18 mouse cellular contexts compared by ENCODE assay signal in the genomic region with DNA sequence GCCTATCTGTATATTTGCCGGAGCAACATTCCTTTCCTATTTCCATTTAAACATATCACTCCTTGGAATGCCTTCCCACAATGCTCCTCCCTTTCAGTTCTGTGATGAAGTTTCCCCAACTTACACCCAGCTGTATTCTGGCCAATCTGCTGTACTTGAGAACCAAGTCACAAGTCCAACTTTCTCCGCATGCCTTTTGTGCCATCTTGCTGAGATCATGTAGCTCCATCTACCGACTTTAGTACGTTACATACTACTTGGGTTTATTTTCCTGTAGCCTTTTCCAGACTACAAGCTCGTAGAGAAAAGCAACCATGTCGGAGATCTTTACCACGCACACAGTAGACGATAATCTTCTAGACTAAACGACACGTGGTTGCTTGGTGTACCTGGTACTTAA. TPM values are rescaled to one million over a fixed set of nuclear protein-coding genes. Genes with fewer than 3 reads are reported as not detected.
DNase-seq lines count a peak whose midpoint lies in the region; ATAC-seq and TF ChIP-seq lines count a peak whose summit lies in the region.
"Had no signal": no experiment of that assay in that cellular context is flagged by ENCODE, and none has a peak within 500 bp of the region (broad histone marks: within the 10 kb centered on the region; RNA-seq: fewer than 3 reads in every experiment).

No protein-coding gene starts in this region.

- TF ChIP-seq EP300 in lung, postnatal 0 days (IDR thresholded peaks at IDR 0.05), result no peak

- H3K4me3 ChIP-seq in lung, postnatal 0 days (ENCODE audit: low read depth, low read length), result no peak overlapping the region
- H3K4me3 ChIP-seq in myocyte, result no peak overlapping the region
- H3K4me3 ChIP-seq: megakaryocyte, embryonic 14.5 days; neural tube, embryonic 15.5 days had no signal

- no peak overlapping the region for H3ac ChIP-seq in myocyte (ENCODE audit: control insufficient read depth, insufficient read length)

- WGBS in lung, postnatal 0 days, result 77% methylated on average over 10 of the region's 10 CpGs

- ATAC-seq in lung, postnatal 0 days, result no peak

- no peaks in the 10 kb centered on the region for H3K9me3 ChIP-seq in lung, postnatal 0 days (ENCODE audit: low read length)
- H3K9me3 ChIP-seq: megakaryocyte, embryonic 14.5 days; neural tube, embryonic 15.5 days had no signal

- H3K27ac ChIP-seq in lung, postnatal 0 days (ENCODE audit: low read length), result no peak overlapping the region
- H3K27ac ChIP-seq: neural tube, embryonic 15.5 days had no signal

- H3K36me3 ChIP-seq in lung, postnatal 0 days (ENCODE audit: insufficient read depth, low read length), result peaks cover 7% of the 10 kb centered on the region; the same call in 1 of the 2 replicates
- H3K36me3 ChIP-seq in myocyte (ENCODE audit: control insufficient read depth, insufficient read depth), result peaks cover 41% of the 10 kb centered on the region

- intact Hi-C loops in gastrocnemius, postnatal 36 days (cut with DNase I), result no loop called here

- H3K79me2 ChIP-seq in myocyte (ENCODE audit: control insufficient read depth, insufficient read depth), result no peaks in the 10 kb centered on the region

- TF ChIP-seq CTCF in lung, postnatal 0 days (IDR thresholded peaks at IDR 0.05), result peak; percentile 48

- H3K4me2 ChIP-seq in lung, postnatal 0 days (replicated peaks; ENCODE audit: low read depth, low read length), result no peak overlapping the region
- H3K4me2 ChIP-seq in myocyte (ENCODE audit: low read depth), result no peak overlapping the region
- H3K4me2 ChIP-seq: neural tube, embryonic 15.5 days had no signal

- H3K4me1 ChIP-seq in lung, postnatal 0 days (ENCODE audit: insufficient read depth, low read depth, low read length), result no peaks in the 10 kb centered on the region
- H3K4me1 ChIP-seq: neural tube, embryonic 15.5 days had no signal

- no peak for TF ChIP-seq POLR2A in myocyte (IDR thresholded peaks at IDR 0.05; ENCODE audit: insufficient read length, low read depth)

- peak; percentile 18 for DNase-seq in gastrocnemius, adult 18-20 months (ENCODE audit: low spot score)
- no peak for DNase-seq in gastrocnemius, postnatal 36 days
- peak; percentile 27 for DNase-seq in kidney, adult 9 months
- DNase-seq in kidney, postnatal 10 days, result no peak
- DNase-seq in lung, postnatal 0 days (ENCODE audit: low spot score), result peak; percentile 54
- DNase-seq in lung, postnatal 10 days, result no peak
- no peak for DNase-seq in ovary, postnatal 14 days (ENCODE audit: low spot score)
- DNase-seq: adrenal gland, adult 8-10 months; B cell, adult 2 months; cerebellum, adult 8-10 months; heart, postnatal 36 days; layer of hippocampus, postnatal 36 days; lung, adult 18-20 months; retina, postnatal 1 day had no signal

- no peak overlapping the region for H3K9ac ChIP-seq in lung, postnatal 0 days (replicated peaks; ENCODE audit: low read depth)
- H3K9ac ChIP-seq: neural tube, embryonic 15.5 days had no signal

- H3K27me3 ChIP-seq in lung, postnatal 0 days (replicated peaks; ENCODE audit: insufficient read depth, low read length), result no peaks in the 10 kb centered on the region
- H3K27me3 ChIP-seq in myocyte (ENCODE audit: control insufficient read depth, insufficient read depth, insufficient read length), result no peaks in the 10 kb centered on the region
- H3K27me3 ChIP-seq: megakaryocyte, embryonic 14.5 days; neural tube, embryonic 15.5 days had no signal

TF ChIP-seq in myocyte, 11 proteins besides CTCF, POLR2A, EP300 and RAD21:
- TF ChIP-seq POLR2AphosphoS2 (IDR thresholded peaks at IDR 0.05; ENCODE audit: insufficient read length, low read depth) (peak; percentile 32), MYOG (IDR thresholded peaks at IDR 0.05; ENCODE audit: control insufficient read depth in 1 of 3, insufficient read depth in 1 of 3, insufficient read length in 2 of 3, low read depth in 2 of 3) (no peak)

RNA-seq across cellular contexts. Expression of a gene that starts 28.6 kb away (rescaled TPM):
- total RNA-seq in gastrocnemius, adult 18-20 months (2021), result 10 to 100 TPM; 45.9 to 46.2 TPM
- total RNA-seq in gastrocnemius, postnatal 36 days (2021), result 10 to 100 TPM; 45.1 to 47.3 TPM
- polyA plus RNA-seq in lung, postnatal 0 days (2015; fragmentation: Nextera tagmentation; extraction: Ambion mirVana), result 16.7 and 17.6 TPM in 2 replicates
- 41.4 TPM for polyA plus RNA-seq in myocyte (2012; fragmentation: generic; extraction: Trizol)

RNA-seq across cellular contexts. Expression of a gene that starts 38.5 kb away (rescaled TPM):
- total RNA-seq in gastrocnemius, adult 18-20 months (2021), result under 1 TPM in 1 of 2 experiments, not detected in 1; 0.19 TPM
- total RNA-seq in gastrocnemius, postnatal 36 days (2021), result under 1 TPM; 0.15 to 0.22 TPM
- 0.14 and 0.25 TPM in 2 replicates for polyA plus RNA-seq in lung, postnatal 0 days (2015; fragmentation: Nextera tagmentation; extraction: Ambion mirVana)
- 27.1 TPM for polyA plus RNA-seq in myocyte (2012; fragmentation: generic; extraction: Trizol)
- total RNA-seq: granulocyte monocyte progenitor cell, adult 5-6 weeks had no signal

RNA-seq across cellular contexts. Expression of a gene that starts 41.4 kb away (rescaled TPM):
- total RNA-seq in gastrocnemius, adult 18-20 months (2021), result 10 to 100 TPM; 16.4 to 18.1 TPM
- 10 to 100 TPM; 15.7 to 17.7 TPM for total RNA-seq in gastrocnemius, postnatal 36 days (2021)
- polyA plus RNA-seq in lung, postnatal 0 days (2015; fragmentation: Nextera tagmentation; extraction: Ambion mirVana), result 54.9 and 59.9 TPM in 2 replicates
- polyA plus RNA-seq in myocyte (2012; fragmentation: generic; extraction: Trizol), result 124 TPM

RNA-seq across cellular contexts. Expression of a gene that starts 56.2 kb away (rescaled TPM):
- 1 to 10 TPM; 7.5 to 9.4 TPM for total RNA-seq in gastrocnemius, adult 18-20 months (2021)
- total RNA-seq in gastrocnemius, postnatal 36 days (2021), result 1 to 10 TPM; 7.9 to 8.0 TPM
- 19.4 and 22.4 TPM in 2 replicates for polyA plus RNA-seq in lung, postnatal 0 days (2015; fragmentation: Nextera tagmentation; extraction: Ambion mirVana)
- 25.5 TPM for polyA plus RNA-seq in myocyte (2012; fragmentation: generic; extraction: Trizol)

Comparison
In these comparisons a context has a peak if more than half of its experiments do, and no peak if none do; other contexts are left out.
1. DNase-seq: peak in gastrocnemius, adult 18-20 months (single experiment), kidney, adult 9 months (single experiment) and lung, postnatal 0 days (single experiment); none in gastrocnemius, postnatal 36 days (0 of 2), kidney, postnatal 10 days (single experiment), lung, postnatal 10 days (single experiment) and ovary, postnatal 14 days (single experiment).